Mouse (Mus musculus): ENCODE results near the gene Tspan14.

The Tspan14 gene

DNA sequence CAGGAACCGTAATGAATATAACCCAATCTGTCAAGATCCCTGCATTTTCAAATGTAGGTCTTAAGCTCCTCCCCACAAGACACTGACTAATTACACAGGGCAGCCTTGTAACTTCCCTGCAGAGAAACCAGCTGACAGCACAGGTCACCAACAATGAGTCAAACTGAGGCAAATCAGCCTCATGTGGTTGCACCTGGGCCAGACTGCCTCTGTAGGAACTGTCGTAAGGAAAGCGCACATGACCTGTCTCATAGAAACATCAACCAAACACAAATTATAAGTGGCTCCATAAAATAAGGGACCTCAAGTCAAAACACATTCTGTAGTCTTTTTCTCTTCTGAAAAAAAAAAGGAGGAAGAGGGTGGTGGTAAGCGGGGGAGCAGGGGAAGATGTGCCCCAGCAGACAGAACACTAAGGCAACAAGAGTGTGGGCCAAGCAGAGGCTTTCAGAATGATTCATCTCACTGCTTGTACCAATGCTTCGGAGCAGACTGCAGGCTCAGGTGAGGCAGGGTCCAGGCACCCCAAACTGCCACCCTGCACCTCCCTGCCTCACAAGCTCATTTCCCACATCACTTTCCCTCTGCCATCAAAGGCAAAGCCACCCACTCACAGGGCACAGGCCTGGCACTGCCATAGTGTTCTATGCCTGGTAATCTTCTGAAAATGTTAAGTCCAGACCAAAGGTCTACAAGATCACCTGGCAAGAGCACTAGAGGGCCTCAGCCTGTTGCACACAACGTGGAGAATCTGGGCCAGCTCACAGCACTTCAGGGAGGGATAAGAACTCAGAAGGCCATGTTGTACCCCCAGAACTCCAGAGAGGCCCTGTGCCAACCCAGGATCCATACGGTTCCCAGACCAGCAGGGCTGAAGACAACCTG lies 16.6 kb downstream of the Tspan14 start:
- no peak for DNase-seq

DNA sequence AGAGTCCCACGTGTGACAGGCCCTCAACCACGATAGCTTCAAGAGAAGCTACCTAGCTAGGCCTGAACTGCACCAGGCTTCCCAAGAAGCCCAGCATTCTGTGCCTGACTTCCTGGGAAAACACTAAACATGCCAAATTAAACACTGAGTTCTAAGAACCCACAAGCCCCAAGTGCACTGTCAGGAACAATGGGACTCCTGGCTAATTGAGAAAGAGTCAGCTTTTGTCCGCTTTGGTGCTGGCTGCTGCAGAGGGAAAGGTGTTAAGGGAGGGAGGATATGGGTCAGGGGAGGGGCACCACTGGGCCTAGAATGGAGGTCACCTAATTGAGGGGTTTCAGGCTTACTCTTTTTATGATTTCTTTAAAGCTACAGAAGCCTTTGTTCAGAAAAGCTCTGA lies 17.6 kb downstream of the Tspan14 start:
- DNase-seq, result no peak

DNA sequence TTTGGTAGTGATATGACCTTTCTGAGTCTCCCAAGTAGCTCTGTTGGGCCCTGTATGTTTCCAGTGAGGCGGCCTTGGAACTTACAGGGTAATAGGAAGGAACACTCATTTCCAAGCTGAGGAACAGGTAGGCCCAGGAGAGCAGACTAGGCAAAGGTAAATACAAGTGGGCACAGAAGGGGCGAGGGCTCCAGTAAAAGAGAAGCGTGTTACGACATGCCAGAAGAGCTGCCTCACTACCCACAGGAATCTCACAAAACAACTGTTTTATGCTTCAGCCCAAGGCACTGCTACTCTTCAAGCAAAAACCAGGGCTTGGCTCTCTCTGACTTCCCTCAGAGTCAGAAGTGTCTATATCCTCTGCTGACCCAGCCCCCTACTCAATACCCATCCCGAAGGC lies 18.1 kb downstream of the Tspan14 start:
- no peak for DNase-seq

DNA sequence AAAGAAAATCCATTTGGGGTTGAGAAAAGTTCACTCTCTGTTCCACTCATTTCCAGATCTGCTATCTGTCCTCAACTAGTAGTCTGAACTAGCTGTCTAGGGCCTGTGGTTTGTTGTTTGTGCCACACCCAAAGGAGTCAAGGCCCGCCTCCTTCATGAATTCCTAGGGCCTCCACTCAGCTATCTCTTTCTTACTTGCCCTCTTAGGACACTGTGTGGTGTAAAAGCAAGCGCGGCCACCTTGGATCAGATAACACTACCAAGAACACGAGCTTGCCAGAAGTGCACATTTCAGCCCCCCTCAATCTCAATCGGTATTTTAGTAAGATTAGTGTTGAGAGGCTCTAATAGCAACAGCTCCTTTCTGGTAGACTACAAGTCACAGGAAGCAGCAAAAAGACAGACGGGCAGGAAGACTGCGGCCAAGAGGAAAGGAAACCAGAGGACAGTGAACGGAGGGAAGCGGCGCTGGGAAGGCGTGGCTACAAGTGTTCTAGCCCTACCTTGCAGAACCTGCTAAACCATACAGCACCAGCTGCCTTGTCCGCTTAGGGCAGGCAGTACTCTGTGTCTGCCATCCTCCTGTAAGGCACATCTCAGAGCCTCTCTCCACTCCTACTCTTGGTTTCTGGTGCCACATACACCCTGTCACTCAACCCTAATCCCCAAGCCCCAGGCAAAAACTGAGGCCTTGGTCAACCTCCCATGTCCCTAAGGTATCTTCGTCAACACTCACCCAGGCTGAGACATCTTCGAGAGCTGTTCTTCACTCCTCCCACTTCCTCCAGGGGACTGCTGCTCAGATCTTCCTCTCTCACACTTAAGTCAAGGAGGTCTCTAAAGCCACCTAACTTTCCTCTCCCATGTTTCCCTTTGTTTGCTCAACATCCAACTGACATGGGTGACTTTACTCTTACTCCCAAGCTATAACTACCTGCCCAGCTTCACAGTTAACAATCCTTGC lies 18.9 kb downstream of the Tspan14 start:
- DNase-seq, result peak; percentile 68 to 69

DNA sequence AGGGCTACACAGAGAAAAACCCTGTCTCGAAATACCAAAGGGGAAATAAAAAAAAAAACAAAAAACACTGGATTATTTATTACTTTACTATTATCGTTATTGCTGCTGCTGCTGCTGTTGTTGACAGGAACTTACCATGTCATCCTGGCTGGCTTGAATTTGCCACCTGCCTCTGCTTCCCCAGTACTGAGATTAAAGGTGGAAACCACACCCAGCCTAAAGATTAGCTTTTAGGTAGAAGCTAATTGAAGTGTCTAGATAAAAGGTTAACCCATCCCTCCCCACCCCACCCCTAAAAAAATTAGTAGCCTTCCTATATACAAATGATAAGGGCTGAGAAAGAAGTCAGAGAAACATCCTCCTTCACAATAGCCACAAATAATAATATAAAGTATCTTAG lies 22.8 kb downstream of the Tspan14 start:
- no peak for DNase-seq

DNA sequence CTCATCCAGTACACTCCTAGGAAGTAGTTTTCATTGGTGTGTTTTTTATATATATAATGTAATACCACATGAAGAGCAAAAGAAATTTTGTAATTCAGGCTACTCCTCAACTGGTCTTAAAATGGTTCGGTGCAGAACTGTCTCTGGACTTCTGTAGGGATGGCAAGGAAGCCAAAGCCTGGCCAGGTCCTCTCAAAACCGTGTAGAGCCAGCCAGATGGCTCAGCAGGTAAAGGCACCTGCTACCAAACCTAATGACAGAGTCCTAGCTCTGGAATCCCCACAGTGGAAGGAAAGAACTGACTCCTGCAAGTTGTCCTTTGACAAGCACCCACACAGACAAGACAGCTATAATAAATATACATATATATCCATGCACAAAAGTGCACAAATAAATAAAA lies 24.2 kb downstream of the Tspan14 start:
- no peak for DNase-seq

DNA sequence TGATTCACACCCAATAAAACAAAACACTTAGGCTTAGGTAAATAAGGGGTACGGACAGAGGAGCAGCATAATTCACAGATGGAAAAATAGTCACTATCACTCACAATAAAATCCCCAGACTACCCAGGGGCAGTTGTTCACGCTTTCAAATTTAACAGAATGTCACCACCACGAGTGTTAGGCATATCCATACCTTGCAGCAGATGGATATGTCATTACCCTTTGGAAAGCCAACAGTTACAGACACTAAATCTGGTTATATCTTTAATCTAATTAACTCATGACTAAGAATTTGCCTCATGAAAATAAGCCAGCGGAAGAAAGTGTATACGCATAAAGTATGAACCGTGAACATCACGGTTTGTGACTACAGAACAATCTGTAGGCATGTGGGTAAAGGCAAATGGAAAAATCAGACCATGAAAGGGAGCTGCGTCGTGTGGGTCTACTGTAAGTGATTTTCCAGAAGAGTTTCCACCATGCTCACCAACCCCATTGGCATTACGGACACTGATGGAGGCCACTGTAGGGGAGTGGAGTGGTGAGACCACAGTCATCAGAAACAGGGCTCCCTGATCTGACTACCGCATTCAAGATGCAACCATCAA lies 28.1 kb downstream of the Tspan14 start:
- DNase-seq, result no peak

DNA sequence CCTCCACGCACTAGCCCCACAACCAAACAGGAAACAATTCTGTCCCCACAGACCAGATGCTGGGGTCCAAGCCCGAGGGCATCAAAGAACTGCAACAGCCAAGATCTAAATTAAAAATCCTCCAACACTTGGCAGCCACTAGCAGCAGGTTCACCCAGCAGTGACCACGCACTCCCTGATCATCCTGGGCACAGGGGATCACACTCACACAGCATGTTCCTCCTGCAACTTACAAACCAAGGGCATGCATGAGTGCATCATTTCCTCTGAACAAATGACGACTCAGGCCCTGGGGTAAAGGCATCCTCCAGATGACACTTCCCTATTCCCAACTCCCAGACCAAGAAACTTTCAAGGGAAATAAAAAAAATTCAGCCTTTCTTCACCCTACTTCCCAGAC lies 29.6 kb downstream of the Tspan14 start:
- no peak for DNase-seq

DNA sequence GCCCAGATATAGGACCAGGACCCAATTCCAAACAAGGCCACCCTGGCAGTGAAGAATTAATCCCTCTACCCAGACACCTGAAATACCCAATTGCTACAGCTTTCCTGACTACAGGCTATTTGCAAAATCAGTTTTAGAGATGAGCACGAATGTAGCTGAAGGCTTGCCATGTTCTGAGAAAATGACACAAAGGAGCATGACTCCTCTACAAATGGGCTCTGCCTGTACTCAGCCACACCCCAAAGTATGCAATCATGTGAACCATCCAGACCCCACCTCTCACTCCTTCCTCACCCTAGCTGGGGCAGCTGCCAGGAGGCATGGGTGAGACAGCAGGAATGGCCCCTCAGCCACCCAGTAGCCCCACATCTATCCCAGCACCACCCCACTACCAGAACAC lies 31.1 kb downstream of the Tspan14 start:
- DNase-seq, result no peak

DNA sequence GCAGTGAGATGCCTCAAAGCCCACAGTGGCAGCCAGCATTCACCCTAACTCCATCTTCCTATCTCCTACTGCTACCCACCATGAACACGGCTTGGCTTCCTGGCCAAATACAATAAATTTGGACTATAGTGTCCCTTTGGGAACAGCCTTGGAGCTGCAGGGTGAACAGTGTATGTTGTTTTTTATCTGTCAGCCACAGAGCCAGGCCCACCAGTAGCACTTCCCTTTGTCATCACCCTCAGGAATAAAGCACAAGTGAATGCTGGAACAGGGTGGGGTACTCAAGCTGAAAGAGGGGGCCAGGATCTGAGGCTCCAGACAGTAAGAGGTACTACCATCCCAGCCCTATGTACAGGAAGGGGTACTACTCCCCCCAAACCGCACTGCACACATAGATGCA lies 31.6 kb downstream of the Tspan14 start:
- no peak for DNase-seq

DNA sequence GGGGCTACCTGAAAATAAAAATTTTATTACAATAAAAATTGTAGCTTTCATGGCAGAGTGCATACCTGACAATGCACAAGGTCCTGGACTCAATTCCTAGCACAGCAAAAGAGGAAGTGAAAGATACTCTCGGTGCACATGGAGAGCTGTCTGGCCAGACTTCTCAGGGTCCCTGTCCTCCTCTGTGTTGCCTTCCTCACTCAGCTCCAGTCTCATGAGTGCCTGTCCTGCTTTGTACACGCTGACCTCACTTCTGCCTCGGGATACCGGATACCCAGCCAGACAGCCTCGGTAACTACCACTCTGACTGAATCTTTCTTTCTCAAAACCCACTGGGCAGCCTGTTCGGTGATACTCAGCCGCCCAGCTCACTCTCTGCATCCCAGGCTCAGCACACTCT lies 33.3 kb downstream of the Tspan14 start:
- no peak for DNase-seq

DNA sequence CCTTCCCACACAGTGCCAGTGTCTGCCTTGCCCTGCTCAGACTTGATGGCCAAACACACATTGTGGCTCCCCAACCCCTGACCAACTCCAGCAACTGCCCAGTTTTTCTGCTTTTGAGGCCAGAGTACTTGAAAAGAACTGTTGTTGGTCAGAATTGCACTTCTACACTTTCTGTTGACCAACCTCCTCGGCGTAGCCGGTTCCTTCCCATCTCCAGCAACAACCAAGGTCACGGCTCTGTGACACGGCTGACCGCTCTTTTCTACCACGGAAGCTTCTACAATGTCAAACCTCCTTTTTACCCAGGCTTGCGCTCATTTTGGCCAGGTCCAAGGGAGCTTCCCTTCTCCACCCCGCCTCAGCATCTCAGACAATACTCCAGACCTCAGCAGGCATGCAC lies 34.4 kb downstream of the Tspan14 start:
- no peak for DNase-seq

DNA sequence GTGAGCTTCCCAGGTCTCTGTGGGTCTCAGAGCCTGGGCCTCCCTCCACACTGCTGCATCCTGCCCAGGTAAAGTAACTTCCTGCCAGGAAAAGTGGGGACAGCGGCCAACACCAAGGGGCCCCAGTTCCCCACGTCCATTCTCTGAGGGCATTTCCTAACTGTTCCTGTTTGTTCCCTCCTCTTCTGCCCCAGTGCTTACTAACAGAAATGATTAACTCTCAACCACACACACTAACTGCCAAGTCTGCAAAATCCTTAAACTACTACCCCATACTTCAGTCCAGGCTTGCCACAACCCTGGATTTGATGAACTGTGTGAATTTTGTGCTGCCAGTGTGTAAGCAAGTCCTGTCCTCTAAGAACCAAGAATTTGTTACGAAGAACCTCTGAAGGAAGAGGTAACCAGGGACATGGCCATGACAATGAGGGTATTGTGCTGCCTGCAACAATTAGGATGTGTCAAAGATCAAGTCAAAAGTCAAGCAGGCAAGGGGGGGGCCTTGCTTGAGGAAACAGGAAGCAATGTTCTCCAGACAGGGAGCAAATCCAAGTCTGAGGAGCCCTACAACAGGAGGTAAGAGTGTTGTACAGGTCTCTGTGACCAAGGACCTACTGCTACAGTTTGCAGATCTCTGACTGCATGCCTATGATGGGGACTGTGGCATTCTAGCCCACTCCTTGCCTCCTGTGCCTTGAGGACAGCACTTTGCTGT lies 35.3 kb downstream of the Tspan14 start:
- DNase-seq, result no peak

DNA sequence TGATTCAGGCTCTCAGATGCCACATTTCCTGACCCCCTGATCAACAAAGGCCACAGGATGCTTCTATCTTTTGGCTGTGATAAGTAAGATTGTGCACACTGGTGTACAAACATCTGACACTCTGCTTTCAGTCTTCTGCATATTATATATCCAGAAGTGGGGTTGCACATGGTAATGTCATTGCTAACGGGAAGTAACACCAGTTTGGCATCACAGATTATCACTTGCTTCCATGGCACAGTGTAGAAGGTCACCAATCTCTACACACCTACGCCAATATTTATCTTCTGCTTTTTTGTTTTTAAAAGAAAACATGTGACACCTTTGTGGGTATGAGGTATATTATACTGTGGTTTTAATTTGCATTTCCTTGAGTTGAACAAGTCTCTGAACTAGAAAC lies 36.7 kb downstream of the Tspan14 start:
- no peak for DNase-seq

DNA sequence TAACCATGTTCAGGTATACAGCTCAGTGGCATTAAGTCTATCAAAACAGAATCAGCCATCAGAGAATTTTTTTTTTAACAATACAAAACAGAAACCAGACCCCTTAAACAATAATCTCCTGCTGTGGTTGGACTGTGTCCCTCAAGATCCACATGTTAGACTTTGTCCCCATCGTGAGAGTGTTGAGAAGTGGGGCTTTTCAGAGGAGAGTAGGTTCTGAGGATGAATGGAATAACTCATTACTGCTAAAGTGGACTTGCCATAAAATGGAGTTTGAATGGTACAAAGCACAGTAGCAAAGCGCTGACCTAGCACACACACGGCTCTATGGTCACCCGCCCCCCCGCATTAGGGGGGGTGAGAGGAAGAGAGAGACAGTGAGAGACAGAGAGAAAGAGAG lies 37.7 kb downstream of the Tspan14 start:
- DNase-seq, result no peak

DNA sequence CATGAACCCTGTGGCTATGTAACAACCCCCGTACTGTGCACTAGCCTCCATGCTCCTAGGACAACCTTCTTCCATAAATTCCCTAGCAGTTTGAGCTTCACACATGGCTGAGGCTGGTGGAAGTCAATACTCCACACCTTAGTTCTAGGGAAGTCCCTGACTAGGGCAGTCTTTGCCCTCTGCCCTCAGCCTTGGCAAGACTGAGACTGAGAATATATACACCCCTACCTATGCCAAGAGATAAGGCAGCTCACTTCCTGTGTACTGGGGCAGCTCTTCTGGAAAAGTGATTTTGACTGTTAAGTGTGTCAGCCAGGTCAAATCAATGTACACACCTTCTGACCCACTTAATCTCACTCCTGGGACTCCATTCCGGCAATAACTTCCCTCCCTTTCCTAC lies 39.6 kb downstream of the Tspan14 start:
- no peak for DNase-seq

DNA sequence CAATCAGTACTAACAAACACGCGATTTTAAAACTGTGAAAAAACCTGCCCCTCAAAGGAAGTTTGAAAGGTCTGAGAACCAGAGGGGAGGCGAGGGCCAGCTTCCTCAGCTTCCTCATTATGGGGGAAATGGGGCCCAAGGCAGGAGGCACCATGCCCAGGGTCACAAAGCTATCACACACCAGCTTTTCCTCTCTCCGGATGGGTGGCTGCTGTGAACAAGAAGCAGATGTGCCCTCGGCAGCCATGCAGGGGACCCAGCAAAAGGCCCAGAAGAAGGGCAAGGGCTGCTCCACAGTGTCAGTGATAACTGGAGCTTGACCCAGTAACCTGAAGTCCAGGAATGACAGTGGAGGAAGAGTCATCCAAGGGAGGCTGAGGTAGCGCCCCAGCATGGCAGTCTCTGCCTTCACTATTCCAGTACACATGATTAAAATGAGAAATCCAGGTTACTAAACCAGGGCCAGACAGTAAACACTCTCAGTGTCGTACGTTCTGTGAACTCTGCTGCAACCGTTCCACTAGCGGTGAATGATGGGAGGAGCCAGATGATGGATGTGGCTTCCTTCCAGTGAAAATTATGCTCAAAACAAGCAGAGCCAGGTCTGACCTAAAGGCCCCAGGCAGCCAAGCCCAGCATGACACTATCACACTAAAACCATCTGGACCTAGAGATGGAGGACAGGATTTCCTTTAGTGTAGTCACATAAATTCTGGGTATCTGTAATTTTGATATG lies 42.1 kb downstream of the Tspan14 start:
- DNase-seq, result peak; percentile 44 to 50

DNA sequence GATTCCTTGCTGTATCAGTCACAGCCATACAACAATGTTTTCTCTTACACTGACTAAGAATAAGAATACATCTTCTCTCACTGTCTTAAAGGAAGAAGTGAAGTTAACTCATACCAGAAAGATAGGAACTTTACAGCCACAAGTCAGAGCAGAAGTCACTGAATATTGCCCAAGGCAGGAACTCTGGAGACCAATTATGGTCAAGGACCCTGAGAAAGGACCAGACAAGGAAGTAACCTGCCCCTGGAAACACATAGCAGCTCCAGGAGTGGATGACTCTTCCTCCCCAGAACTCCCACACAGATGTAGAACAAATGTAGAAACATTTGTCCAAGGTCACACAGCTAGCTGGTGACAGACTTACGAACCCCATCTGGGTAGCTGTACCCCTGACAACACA lies 45.4 kb downstream of the Tspan14 start:
- no peak for DNase-seq

DNA sequence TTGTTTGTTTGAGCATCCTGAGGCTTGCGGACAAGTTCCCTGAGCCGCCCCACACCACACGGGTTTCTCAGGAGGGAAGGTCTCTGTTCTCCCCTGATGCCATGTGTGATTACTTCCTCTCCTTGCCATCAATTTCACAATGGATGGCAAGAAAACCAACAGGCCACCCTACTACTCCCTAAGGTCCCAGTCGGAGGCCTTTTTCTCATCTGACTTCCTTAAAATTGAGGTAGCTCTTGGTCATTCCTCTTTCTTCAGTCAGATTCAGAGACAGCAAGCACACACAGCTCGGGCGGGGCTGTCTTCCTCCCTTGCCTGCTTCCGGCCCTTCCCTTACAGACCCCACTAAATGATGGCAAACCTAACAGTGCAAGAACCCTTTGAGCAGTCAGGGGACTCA lies 47.1 kb downstream of the Tspan14 start:
- DNase-seq, result no peak

DNA sequence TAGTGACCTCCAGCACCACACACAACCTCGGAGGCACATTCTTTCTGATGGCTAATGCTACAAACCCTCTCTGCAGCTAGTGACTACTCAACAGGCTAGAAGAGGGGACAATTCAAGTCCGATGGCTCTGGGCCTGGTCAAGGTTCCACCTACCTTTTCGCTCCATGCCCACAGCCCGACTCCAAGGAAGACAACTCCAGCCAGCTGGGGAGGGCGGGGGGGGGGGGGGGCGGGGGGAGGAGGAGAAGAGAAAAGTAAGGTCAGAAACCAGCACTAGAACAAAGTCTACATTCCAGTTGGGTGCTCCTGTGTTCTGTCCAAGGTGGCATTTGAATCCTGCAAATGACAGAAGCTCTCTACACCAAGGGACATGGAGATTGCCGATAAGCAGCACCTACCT lies 48.1 kb downstream of the Tspan14 start:
- DNase-seq, result no peak

DNA sequence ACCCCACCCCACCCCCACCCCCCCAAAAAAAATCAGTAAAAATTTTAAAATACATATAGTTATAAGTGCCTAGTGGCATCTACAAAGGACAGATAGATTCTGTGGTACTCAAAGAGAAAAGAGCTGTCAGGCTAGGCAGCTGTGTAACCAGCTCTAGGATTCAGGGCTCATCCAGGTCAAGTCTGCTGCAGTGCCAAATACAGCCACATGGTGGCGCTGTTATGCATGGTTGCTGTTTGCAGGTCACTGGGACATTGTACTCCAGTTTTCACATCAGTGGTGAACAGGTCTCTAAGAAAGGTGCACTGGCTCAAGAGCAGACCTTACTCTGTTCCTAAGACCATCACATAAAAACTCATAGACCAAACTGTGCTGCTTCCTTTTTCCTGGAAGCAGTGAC lies 49.0 kb downstream of the Tspan14 start:
- peak; percentile 79 to 95 for DNase-seq

DNA sequence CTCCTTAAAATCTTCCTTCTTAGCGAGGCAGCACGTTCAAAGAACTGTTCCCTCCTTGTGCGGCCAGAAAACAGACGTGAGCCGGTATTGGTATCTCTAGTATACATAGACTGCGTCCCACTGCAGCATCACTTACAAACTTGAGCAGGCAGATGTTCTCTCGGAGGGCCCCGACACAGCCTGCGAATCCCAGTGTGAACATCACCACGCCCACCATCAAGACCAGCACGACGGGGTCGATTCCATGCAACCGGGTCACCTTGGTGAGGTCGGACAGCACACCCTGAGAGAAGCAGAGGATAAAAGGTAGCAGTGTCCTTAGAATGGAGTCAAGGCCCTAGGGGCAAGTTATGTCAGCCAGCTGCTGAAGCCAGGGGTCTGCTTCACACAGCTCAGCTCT lies 49.9 kb downstream of the Tspan14 start:
- no peak for DNase-seq
